Mouse (Mus musculus) ES-E14 (cell line): Measurements from ENCODE around the gene Ywhag.

Source experiments
- CHD2 ChIP-seq: IDR thresholded peaks from 2 replicates; pipeline ENCODE4 v1.6.1; 2014; ENCODE audit warnings: mild to moderate bottlenecking, low read depth, low read length, inconsistent platforms
- HCFC1 ChIP-seq: IDR thresholded peaks from 2 replicates; pipeline ENCODE4 v1.6.1; 2012; ENCODE audit warnings: low read length, inconsistent platforms, borderline replicate concordance; ENCODE audit not compliant: insufficient read depth
- MAFK ChIP-seq: IDR thresholded peaks from 2 replicates; pipeline ENCODE4 v1.6.1; 2014; ENCODE audit warnings: mild to moderate bottlenecking, low read depth, low read length, inconsistent platforms; ENCODE audit not compliant: insufficient read depth
- ZC3H11A ChIP-seq: IDR thresholded peaks from 2 replicates; pipeline ENCODE4 v1.6.1; 2012; ENCODE audit warnings: low read depth, mild to moderate bottlenecking, inconsistent platforms, low read length, borderline replicate concordance
- ZNF384 ChIP-seq: IDR thresholded peaks from 2 replicates; pipeline ENCODE4 v1.6.1; 2012; ENCODE audit warnings: low read depth, low read length, inconsistent platforms

GRCm38 (mm10) chr5:135867637-135868593 is 66.5 kb downstream of the Ywhag start:
- TF ChIP-seq HCFC1 (no peak), CHD2 (no peak), MAFK (no peak), ZNF384 (no peak), ZC3H11A (no peak)
